Mouse (Mus musculus): ENCODE data around the gene Crat. TPM values are rescaled to one million over a fixed set of nuclear protein-coding genes. Genes with fewer than 3 reads are reported as not detected.

Gene Crat
- total RNA-seq, 2 experiments from 2014 or later, result 379 to 401 TPM

- DNase-seq, result no peak
These were observed 11.7 kb downstream of the Crat start for GRCm38 (mm10) chr2:30403870-30404269.

- no peak for DNase-seq
These were observed 12.8 kb downstream of the Crat start for GRCm38 (mm10) chr2:30402843-30403242.

GRCm38 (mm10) chr2:30402351-30402826 lies 13.2 kb downstream of the Crat start:
- no peak for DNase-seq

GRCm38 (mm10) chr2:30401581-30401980 lies 14.0 kb downstream of the Crat start:
- DNase-seq, result no peak

GRCm38 (mm10) chr2:30399191-30400171 lies 16.1 kb downstream of the Crat start:
- DNase-seq, result no peak

GRCm38 (mm10) chr2:30397986-30398512 lies 17.6 kb downstream of the Crat start:
- no peak for DNase-seq

GRCm38 (mm10) chr2:30396246-30396645 lies 19.4 kb downstream of the Crat start:
- no peak for DNase-seq

GRCm38 (mm10) chr2:30395757-30396156 lies 19.9 kb downstream of the Crat start:
- no peak for DNase-seq

GRCm38 (mm10) chr2:30393370-30393656 lies 22.3 kb downstream of the Crat start:
- DNase-seq, result no peak

GRCm38 (mm10) chr2:30392577-30393369 lies 22.8 kb downstream of the Crat start:
- peak; percentile 85 for DNase-seq

- DNase-seq, result peak; percentile 96
These were observed 23.5 kb downstream of the Crat start, which contains the start of gene Dolpp1 for GRCm38 (mm10) chr2:30392114-30392576. TSS of gene Dolpp1 (plus strand) at chr2:30392254.

- no peak for DNase-seq
These were observed 26.6 kb downstream of the Crat start for GRCm38 (mm10) chr2:30389000-30389399.

GRCm38 (mm10) chr2:30386913-30387312 lies 28.7 kb downstream of the Crat start:
- DNase-seq, result no peak

- DNase-seq, result no peak
These were observed 30.0 kb downstream of the Crat start for GRCm38 (mm10) chr2:30385591-30385990.

- DNase-seq, result no peak
These were observed 30.8 kb downstream of the Crat start for GRCm38 (mm10) chr2:30384814-30385213.

- DNase-seq, result no peak
These were observed 34.3 kb downstream of the Crat start for GRCm38 (mm10) chr2:30381377-30381725.

- DNase-seq, result no peak
These were observed 34.8 kb downstream of the Crat start for GRCm38 (mm10) chr2:30380564-30381376.

- DNase-seq, result no peak
These were observed 36.3 kb downstream of the Crat start for GRCm38 (mm10) chr2:30379307-30379706.

- no peak for DNase-seq
These were observed 37.9 kb downstream of the Crat start for GRCm38 (mm10) chr2:30377721-30378120.

GRCm38 (mm10) chr2:30375893-30376292 lies 39.7 kb downstream of the Crat start:
- no peak for DNase-seq

GRCm38 (mm10) chr2:30372726-30373125 lies 42.9 kb downstream of the Crat start:
- DNase-seq, result no peak

GRCm38 (mm10) chr2:30371544-30371943 lies 44.1 kb downstream of the Crat start:
- no peak for DNase-seq

Data from heart, postnatal 4 days (tissue).